Mouse (Mus musculus) erythroblast, embryonic 14.5 days (primary cell): ENCODE measurements at regions not wholly inside any gene's neighbourhood (a gene's known extent, or its start where the extent isn't known, plus 50 kb on each side); places are given as distances from the start of the nearest gene placed in this dataset.

Experiments
- GATA1 ChIP-seq: IDR thresholded peaks from 2 replicates; pipeline ENCODE4 v1.6.1; 2012; ENCODE audit warnings: low read length, inconsistent platforms, mixed read lengths
- TAL1 ChIP-seq: IDR thresholded peaks from 3 replicates; pipeline ENCODE4 v1.6.1; 2012; ENCODE audit warnings: low read length, inconsistent platforms, mixed read lengths

DNA sequence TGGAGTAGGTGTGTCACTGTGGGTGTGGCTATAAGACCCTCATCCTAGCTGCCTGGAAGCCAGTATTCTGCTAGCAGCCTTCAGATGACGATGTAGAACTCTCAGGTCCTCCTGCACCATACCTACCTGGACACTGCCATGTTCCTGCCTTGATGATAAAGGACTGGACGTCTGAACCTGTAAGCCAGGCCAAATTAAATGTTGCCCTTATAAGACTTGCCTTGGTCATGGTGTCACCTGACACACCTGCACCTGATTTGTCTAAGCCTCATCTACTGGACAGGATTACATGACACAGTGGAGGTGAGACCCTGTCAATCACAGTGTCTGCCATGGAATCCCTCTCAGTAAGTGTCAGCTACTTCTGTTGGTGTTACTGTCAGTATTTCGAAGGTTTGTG lies 92.5 kb upstream of the Pgrmc2 start:
- no peak for TF ChIP-seq TAL1
- TF ChIP-seq GATA1, result no peak
